Mouse (Mus musculus) limb, embryonic 12.5 days (tissue): ENCODE data around the gene Klhl35. TPM values are rescaled to one million over a fixed set of nuclear protein-coding genes. Genes with fewer than 3 reads are reported as not detected.
A peak's percentile ranks its signal among the peaks of the same experiment; 100 is the strongest.

ENCODE experiments used
- ATAC-seq: fragments of 200-750 bp; cut with Nextera tagmentation; 2 replicates; pipeline ENCODE4 v1.8.0; 2017; ENCODE audit warnings: low read depth, moderate TSS enrichment; ENCODE audit not compliant: insufficient number of reproducible peaks, insufficient read depth, low FRiP score, low TSS enrichment
- H3K27ac ChIP-seq: fragments of 300-500 bp; sonication (generic); 2 replicates; pipeline ENCODE4 v1.5.1; 2016; ENCODE audit warnings: mild to moderate bottlenecking, moderate library complexity
- H3K27me3 ChIP-seq: fragments of 300-500 bp; sonication (generic); 2 replicates; pipeline ENCODE4 v1.6.1; 2016; ENCODE audit warnings: mild to moderate bottlenecking, moderate library complexity
- H3K36me3 ChIP-seq: fragments of 300-500 bp; sonication (generic); 2 replicates; pipeline ENCODE4 v1.6.1; 2016; ENCODE audit warnings: mild to moderate bottlenecking, moderate library complexity
- H3K4me1 ChIP-seq: fragments of 300-500 bp; sonication (generic); replicated peaks from 2 replicates; pipeline ENCODE4 v1.6.1; 2016
- H3K4me2 ChIP-seq: fragments of 300-500 bp; sonication (generic); 2 replicates; pipeline ENCODE4 v1.6.1; 2016; ENCODE audit warnings: mild to moderate bottlenecking, moderate library complexity
- H3K4me3 ChIP-seq: fragments of 300-500 bp; sonication (generic); replicated peaks from 2 replicates; pipeline ENCODE4 v1.5.1; 2016; ENCODE audit warnings: mild to moderate bottlenecking
- H3K9ac ChIP-seq: fragments of 300-500 bp; sonication (generic); replicated peaks from 2 replicates; pipeline ENCODE4 v1.6.1; 2016; ENCODE audit warnings: mild to moderate bottlenecking, moderate library complexity
- H3K9me3 ChIP-seq: fragments of 300-500 bp; sonication (generic); 2 replicates; pipeline ENCODE4 v1.6.1; 2016; ENCODE audit warnings: mild to moderate bottlenecking, moderate library complexity
- WGBS: fragments of 180-500 bp; shearing (Covaris S2); methylation state at CpG from one replicate; pipeline ENCODE4 v1.1.7; 2016; 5-methylcytosine and 5-hydroxymethylcytosine counted together
- polyA plus RNA-seq: library from polyadenylated mRNA; unstranded; fragments of >200 nt; fragmentation: Nextera tagmentation; extraction: Ambion mirVana; gene quantifications from 2 replicates; pipeline ENCODE4 v1.2.1, GENCODE M21; 2016

Gene Klhl35
- polyA plus RNA-seq, 1 experiment from 2014 or later = 1.7 TPM

- Histone ChIP-seq H3K4me1 (peaks cover 42% of the 10 kb centered on the region), H3K9ac (no peak overlapping the region), H3K27me3 (peaks cover 5% of the 10 kb centered on the region; the same call in 1 of the 2 replicates), H3K36me3 (no peaks in the 10 kb centered on the region), H3K4me2 (no peak overlapping the region), H3K9me3 (no peaks in the 10 kb centered on the region), H3K27ac (no peak overlapping the region), H3K4me3 (no peak overlapping the region)
- 81% methylated on average over 6 of the region's 6 CpGs for WGBS
- no peak for ATAC-seq
Observed at GRCm38 (mm10) chr7:99432863-99433262, 32.9 kb upstream of the Klhl35 start.

- no peak overlapping the region for H3K27ac ChIP-seq
- 31% methylated on average over 12 of the region's 12 CpGs for WGBS
- H3K4me1 ChIP-seq = peaks cover 38% of the 10 kb centered on the region
- no peaks in the 10 kb centered on the region for H3K27me3 ChIP-seq
- H3K4me2 ChIP-seq = no peak overlapping the region
- H3K36me3 ChIP-seq = no peaks in the 10 kb centered on the region
- no peak for ATAC-seq
- H3K9me3 ChIP-seq = no peaks in the 10 kb centered on the region
- H3K9ac ChIP-seq = no peak overlapping the region
- H3K4me3 ChIP-seq = no peak overlapping the region
Observed at GRCm38 (mm10) chr7:99434672-99435250, 31.0 kb upstream of the Klhl35 start.

DNA sequence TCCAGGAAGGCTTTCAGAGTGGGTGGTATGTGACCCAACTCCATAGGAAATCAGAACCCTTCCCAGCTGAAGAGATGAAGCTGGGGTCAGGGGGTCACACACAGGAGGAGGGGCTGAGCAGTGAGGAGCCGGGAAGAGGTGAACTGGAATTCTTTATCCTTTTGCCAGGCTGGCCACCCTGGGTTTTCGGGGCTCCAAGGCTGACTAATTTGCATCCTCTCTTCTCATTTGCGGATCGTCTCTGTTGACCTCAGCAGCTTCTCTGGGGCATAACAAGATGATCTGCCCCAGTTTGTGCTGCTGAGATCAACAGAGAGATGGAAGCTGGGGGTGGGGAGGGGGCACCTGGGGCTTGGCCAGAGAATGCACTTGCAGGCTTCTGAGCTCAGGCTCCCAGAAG lies 29.3 kb upstream of the Klhl35 start:
- H3K27ac ChIP-seq = no peak overlapping the region
- H3K4me1 ChIP-seq = peaks cover 42% of the 10 kb centered on the region
- no peak overlapping the region for H3K9ac ChIP-seq
- H3K4me3 ChIP-seq = no peak overlapping the region
- no peak overlapping the region for H3K4me2 ChIP-seq
- 8% methylated on average over 4 of the region's 4 CpGs for WGBS
- H3K9me3 ChIP-seq = no peaks in the 10 kb centered on the region
- H3K36me3 ChIP-seq = no peaks in the 10 kb centered on the region
- no peaks in the 10 kb centered on the region; the same call in 1 of the 2 replicates for H3K27me3 ChIP-seq
- no peak for ATAC-seq

DNA sequence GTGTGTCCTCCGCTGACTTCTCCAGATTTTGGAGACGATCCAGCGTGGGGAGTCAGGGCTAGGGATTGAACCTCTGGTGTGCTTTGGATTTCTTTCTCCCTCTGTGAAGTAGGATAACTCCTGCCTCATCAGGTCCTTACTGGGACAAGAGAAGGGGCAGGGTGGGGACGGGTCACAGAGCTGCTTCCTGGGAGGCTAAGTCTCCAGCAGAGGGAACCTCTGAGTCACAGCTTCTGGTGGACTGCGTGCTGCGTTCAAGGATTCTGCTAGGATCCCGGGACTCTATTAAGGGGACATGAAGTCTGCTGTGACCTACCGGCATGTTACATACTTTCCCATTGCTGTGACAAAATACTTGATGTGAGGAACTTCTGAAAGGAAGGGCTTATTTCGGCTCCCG lies 26.9 kb upstream of the Klhl35 start:
- Histone ChIP-seq H3K27me3 (no peaks in the 10 kb centered on the region; the same call in 1 of the 2 replicates), H3K4me1 (peaks cover 53% of the 10 kb centered on the region), H3K36me3 (no peaks in the 10 kb centered on the region), H3K9ac (no peak overlapping the region), H3K4me2 (no peak overlapping the region), H3K4me3 (no peak overlapping the region), H3K9me3 (no peaks in the 10 kb centered on the region), H3K27ac (no peak overlapping the region)
- ATAC-seq = no peak
- WGBS = 73% methylated on average over 10 of the region's 10 CpGs

DNA sequence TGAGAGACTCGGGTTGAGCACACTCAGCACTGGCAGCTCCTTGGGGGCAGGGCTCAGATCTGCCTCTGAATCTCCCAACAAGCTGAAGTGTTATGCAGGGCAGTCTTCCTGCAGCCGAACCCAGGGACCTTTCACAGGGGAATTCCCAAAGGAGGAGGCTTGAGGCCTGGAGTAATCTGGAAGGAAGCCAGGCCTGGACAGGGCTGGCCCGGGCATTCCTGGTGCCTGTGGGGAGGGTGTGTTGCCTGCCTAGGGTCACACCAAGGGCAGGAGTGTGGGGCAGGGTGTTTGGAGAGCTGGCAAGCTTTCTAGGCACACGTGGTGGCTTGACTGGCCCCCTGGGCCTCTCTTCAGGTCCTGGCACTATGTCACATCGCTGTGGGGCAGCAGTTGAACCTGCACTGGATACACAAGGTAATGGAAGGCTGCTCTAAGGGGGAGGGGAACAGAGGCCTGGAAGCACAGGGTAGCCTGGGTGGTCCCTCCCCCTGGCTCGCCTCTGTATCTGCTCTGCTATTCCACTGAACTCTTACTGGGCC lies 24.2 kb upstream of the Klhl35 start:
- H3K4me2 ChIP-seq = 0 out of 2 replicates have a peak overlapping the region, but pooled peaks have one; percentile 5
- H3K27ac ChIP-seq = peak overlapping the region; percentile 77
- H3K9me3 ChIP-seq = no peaks in the 10 kb centered on the region
- 0 out of 2 replicates have a peak overlapping the region, but pooled peaks have one; percentile 31 for H3K9ac ChIP-seq
- ATAC-seq = peak; percentile 66
- WGBS = 15% methylated on average over 6 of the region's 6 CpGs
- H3K36me3 ChIP-seq = no peaks in the 10 kb centered on the region; the same call in 1 of the 2 replicates
- H3K4me1 ChIP-seq = peaks cover 39% of the 10 kb centered on the region
- H3K27me3 ChIP-seq = no peaks in the 10 kb centered on the region; the same call in 1 of the 2 replicates
- no peak overlapping the region for H3K4me3 ChIP-seq

DNA sequence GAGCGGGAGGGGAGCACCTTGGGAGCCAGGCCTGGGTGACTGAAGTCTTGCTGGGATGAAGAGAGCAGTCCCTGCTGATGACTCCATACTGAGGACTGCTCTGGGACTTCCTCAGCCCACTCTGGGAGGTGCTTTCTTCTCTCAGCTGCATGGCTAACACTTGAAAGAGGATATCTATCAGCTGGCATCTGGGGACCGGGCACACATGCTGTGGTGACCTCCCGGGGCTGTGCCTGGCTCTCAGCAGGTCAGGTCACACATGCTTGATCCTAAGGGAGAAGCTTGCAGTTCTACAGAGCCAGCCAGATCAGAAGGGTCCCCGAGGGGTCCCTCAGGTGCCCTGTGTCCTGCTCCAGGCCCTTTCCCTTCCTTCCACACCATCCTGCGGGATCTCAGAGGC lies 22.6 kb upstream of the Klhl35 start:
- no peaks in the 10 kb centered on the region for H3K9me3 ChIP-seq
- no peaks in the 10 kb centered on the region; the same call in 1 of the 2 replicates for H3K27me3 ChIP-seq
- no peak overlapping the region; the same call in 1 of the 2 replicates for H3K27ac ChIP-seq
- 51% methylated on average over 5 of the region's 5 CpGs for WGBS
- peaks cover 33% of the 10 kb centered on the region for H3K4me1 ChIP-seq
- H3K36me3 ChIP-seq = no peaks in the 10 kb centered on the region; the same call in 1 of the 2 replicates
- no peak overlapping the region for H3K4me2 ChIP-seq
- H3K4me3 ChIP-seq = no peak overlapping the region
- H3K9ac ChIP-seq = no peak overlapping the region
- ATAC-seq = no peak

DNA sequence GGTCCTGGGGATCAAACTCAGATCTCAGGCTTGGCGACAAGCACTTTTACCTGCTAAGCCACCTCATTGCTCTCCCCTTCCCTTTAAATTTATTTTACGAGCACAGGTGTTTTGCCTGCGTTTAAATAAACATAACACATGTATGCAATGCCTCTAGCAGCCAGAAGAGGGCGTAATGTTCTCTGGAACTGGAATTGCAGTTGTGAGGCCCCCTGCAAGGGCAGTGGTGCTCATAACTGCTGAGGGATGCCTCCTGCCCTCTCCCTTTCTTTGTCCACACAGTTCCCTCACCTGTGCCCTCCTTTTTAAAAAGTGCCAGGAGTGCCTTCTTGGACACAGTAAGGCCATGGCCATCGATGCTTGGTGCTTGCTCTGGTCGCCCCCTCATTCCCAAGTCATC lies 21.8 kb upstream of the Klhl35 start:
- WGBS = 48% methylated on average over 6 of the region's 6 CpGs
- H3K36me3 ChIP-seq = no peaks in the 10 kb centered on the region; the same call in 1 of the 2 replicates
- no peak for ATAC-seq
- H3K27ac ChIP-seq = no peak overlapping the region
- no peak overlapping the region for H3K9ac ChIP-seq
- H3K4me2 ChIP-seq = no peak overlapping the region
- H3K4me3 ChIP-seq = no peak overlapping the region
- H3K4me1 ChIP-seq = peaks cover 33% of the 10 kb centered on the region
- H3K27me3 ChIP-seq = no peaks in the 10 kb centered on the region; the same call in 1 of the 2 replicates
- no peaks in the 10 kb centered on the region for H3K9me3 ChIP-seq

DNA sequence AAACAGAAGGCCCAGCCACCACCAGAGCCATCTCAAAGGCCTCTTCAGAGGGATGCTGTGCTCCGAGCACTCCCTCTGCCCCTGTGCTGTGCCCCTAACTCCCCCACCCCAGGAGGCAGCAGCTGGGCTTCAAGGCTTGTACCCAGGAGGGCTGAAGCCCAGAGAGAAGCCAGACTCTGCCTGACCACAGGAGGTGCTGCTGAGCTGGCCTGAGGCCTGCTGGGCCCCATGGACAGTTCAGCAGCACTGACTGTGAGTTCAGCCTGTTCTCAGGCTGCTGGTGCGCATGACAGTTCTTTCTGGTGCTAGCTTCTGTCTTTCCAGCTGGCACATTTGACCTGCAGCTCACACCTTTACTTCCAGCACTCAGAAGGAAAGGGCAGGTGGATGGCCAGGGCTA lies 20.0 kb upstream of the Klhl35 start:
- no peak overlapping the region for H3K27ac ChIP-seq
- no peaks in the 10 kb centered on the region for H3K9me3 ChIP-seq
- no peaks in the 10 kb centered on the region; the same call in 1 of the 2 replicates for H3K27me3 ChIP-seq
- no peak for ATAC-seq
- H3K4me1 ChIP-seq = peaks cover 33% of the 10 kb centered on the region
- no peak overlapping the region for H3K4me2 ChIP-seq
- H3K36me3 ChIP-seq = no peaks in the 10 kb centered on the region; the same call in 1 of the 2 replicates
- 70% methylated on average over 2 of the region's 2 CpGs for WGBS
- no peak overlapping the region for H3K4me3 ChIP-seq
- H3K9ac ChIP-seq = no peak overlapping the region

DNA sequence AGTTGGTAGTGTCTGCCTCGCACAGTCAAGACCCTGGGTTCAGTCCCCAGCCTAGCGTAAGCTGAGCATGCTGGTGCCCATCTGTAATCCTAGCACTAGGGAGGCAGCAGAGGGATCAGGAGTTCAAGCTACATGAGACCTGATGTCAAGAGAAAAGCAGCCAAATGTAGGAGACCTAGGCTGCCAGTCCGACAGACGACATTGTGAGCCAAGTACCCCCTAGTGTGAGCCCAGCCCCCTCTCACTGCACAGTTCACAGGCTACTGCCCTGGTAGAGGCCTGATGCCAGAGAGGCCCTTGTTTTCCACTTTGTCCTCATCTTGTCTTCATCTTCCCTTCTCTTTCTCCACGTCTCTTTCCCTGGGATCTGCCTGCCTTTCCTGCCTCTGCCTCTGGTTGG lies 18.5 kb upstream of the Klhl35 start:
- Histone ChIP-seq H3K4me3 (no peak overlapping the region), H3K27me3 (no peaks in the 10 kb centered on the region), H3K9ac (no peak overlapping the region; the same call in 1 of the 2 replicates), H3K9me3 (no peaks in the 10 kb centered on the region), H3K27ac (no peak overlapping the region), H3K4me2 (no peak overlapping the region), H3K4me1 (peaks cover 19% of the 10 kb centered on the region), H3K36me3 (no peaks in the 10 kb centered on the region; the same call in 1 of the 2 replicates)
- ATAC-seq = no peak
- WGBS = 61% methylated on average over 5 of the region's 5 CpGs

DNA sequence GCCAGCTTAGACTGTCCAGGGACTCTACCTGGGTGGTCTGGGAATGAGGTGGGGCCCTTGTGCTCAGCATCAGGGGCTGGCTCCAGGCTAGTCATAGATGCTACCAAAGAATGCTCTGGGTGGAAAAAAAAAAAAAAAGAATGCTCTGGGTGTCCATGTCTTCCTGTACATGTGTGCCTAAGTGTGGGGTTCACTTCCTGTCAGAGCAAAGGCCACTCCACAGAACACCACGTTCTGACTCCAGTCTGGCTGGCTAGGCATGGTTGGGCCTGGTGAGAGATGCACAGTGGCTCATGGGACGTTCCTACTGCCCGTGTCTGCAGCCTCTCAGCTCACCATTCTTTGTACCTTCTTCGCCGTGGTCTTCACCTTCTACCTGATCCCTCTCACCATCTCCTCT lies 17.2 kb upstream of the Klhl35 start:
- 83% methylated on average over 5 of the region's 5 CpGs for WGBS
- Histone ChIP-seq H3K36me3 (no peaks in the 10 kb centered on the region; the same call in 1 of the 2 replicates), H3K4me2 (no peak overlapping the region), H3K4me1 (peaks cover 6% of the 10 kb centered on the region), H3K27ac (no peak overlapping the region), H3K9ac (no peak overlapping the region), H3K27me3 (no peaks in the 10 kb centered on the region), H3K9me3 (no peaks in the 10 kb centered on the region), H3K4me3 (no peak overlapping the region)
- ATAC-seq = no peak

GRCm38 (mm10) chr7:99449063-99449462 lies 16.7 kb upstream of the Klhl35 start:
- no peak overlapping the region for H3K27ac ChIP-seq
- no peaks in the 10 kb centered on the region for H3K9me3 ChIP-seq
- WGBS = 71% methylated on average over 8 of the region's 8 CpGs
- no peak overlapping the region for H3K4me2 ChIP-seq
- H3K4me1 ChIP-seq = peaks cover 4% of the 10 kb centered on the region; the same call in 1 of the 2 replicates
- no peaks in the 10 kb centered on the region; the same call in 1 of the 2 replicates for H3K36me3 ChIP-seq
- H3K9ac ChIP-seq = no peak overlapping the region
- ATAC-seq = no peak
- H3K27me3 ChIP-seq = no peaks in the 10 kb centered on the region
- no peak overlapping the region for H3K4me3 ChIP-seq
